ENCODE assay signal across 16 mouse cellular contexts in genomic region chr12:17387332-17388135, GRCm38 (mm10). TPM values are rescaled to one million over a fixed set of nuclear protein-coding genes. Genes with fewer than 3 reads are reported as not detected.
A peak's percentile ranks its signal among the peaks of the same experiment; 100 is the strongest.
DNase-seq lines count a peak whose midpoint lies in the region; ATAC-seq and TF ChIP-seq lines count a peak whose summit lies in the region.
"Had no signal": no experiment of that assay in that cellular context is flagged by ENCODE, and none has a peak within 500 bp of the region (broad histone marks: within the 10 kb centered on the region; RNA-seq: fewer than 3 reads in every experiment).

No protein-coding gene starts in this region.

- H3K4me2 ChIP-seq in intestine, embryonic 14.5 days (ENCODE audit: low read length) = no peak overlapping the region
- no peak overlapping the region for H3K4me2 ChIP-seq in intestine, postnatal 0 days (replicated peaks; ENCODE audit: low read depth)
- H3K4me2 ChIP-seq in intestine, embryonic 16.5 days (ENCODE audit: low read depth, low read length) = no peak overlapping the region
- H3K4me2 ChIP-seq: forebrain, embryonic 15.5 days; liver, embryonic 15.5 days had no signal

- H3K9me3 ChIP-seq in intestine, embryonic 14.5 days (ENCODE audit: control insufficient read depth, low read length) = no peaks in the 10 kb centered on the region
- H3K9me3 ChIP-seq in intestine, postnatal 0 days (ENCODE audit: control insufficient read depth) = no peaks in the 10 kb centered on the region
- H3K9me3 ChIP-seq in intestine, embryonic 16.5 days (ENCODE audit: control insufficient read depth, low read length) = no peaks in the 10 kb centered on the region
- H3K9me3 ChIP-seq: forebrain, embryonic 15.5 days; liver, embryonic 15.5 days had no signal

- CTCF ChIA-PET in Patski (lab: Charles Lee) = interaction anchor here (1.1 to 1.8 kb wide), 5 partner anchors 9 to 158 kb away, joined by 3 to 5 read pairs (median 4); no protein-coding TSS in a partner anchor

- in situ Hi-C loops in Patski (cut with MboI; ENCODE audit: low pct_unique_long_range_greater_than_20kb) = no loop called here

- POLR2A ChIA-PET in Patski (lab: Charles Lee) = interaction anchor here (0.7 to 1.7 kb wide), 3 partner anchors 10 to 158 kb away, joined by 3 to 8 read pairs (median 4); partner anchors contain the start of gene Odc1

- H3K36me3 ChIP-seq in intestine, embryonic 14.5 days (ENCODE audit: control insufficient read depth, insufficient read depth, low read length) = peaks cover 5% of the 10 kb centered on the region; the same call in 1 of the 2 replicates
- no peaks in the 10 kb centered on the region; the same call in 1 of the 2 replicates for H3K36me3 ChIP-seq in intestine, postnatal 0 days (ENCODE audit: control insufficient read depth, insufficient read depth)
- no peaks in the 10 kb centered on the region for H3K36me3 ChIP-seq in intestine, embryonic 16.5 days (ENCODE audit: control insufficient read depth, insufficient read depth, low read length)
- H3K36me3 ChIP-seq: forebrain, embryonic 15.5 days had no signal

- H3K9ac ChIP-seq in intestine, embryonic 14.5 days (ENCODE audit: low read length) = no peak overlapping the region
- no peak overlapping the region for H3K9ac ChIP-seq in intestine, postnatal 0 days (ENCODE audit: low read depth, low read length)
- H3K9ac ChIP-seq in intestine, embryonic 16.5 days (ENCODE audit: low read depth, low read length) = no peak overlapping the region
- H3K9ac ChIP-seq: forebrain, embryonic 15.5 days; liver, embryonic 15.5 days had no signal

- peaks cover 18% of the 10 kb centered on the region for H3K4me1 ChIP-seq in intestine, embryonic 14.5 days (replicated peaks; ENCODE audit: control insufficient read depth, insufficient read depth, low read length)
- 0 out of 2 replicates have a peak, but pooled peaks cover 4% of the 10 kb centered on the region for H3K4me1 ChIP-seq in intestine, postnatal 0 days (replicated peaks; ENCODE audit: control insufficient read depth, insufficient read depth, low read length)
- H3K4me1 ChIP-seq in intestine, embryonic 16.5 days (ENCODE audit: control insufficient read depth, insufficient read depth, low read length) = peaks cover 12% of the 10 kb centered on the region
- H3K4me1 ChIP-seq: forebrain, embryonic 15.5 days had no signal

- H3K27me3 ChIP-seq in intestine, embryonic 14.5 days (replicated peaks; ENCODE audit: control insufficient read depth, insufficient read depth, low read length) = no peaks in the 10 kb centered on the region
- no peaks in the 10 kb centered on the region for H3K27me3 ChIP-seq in intestine, postnatal 0 days (replicated peaks; ENCODE audit: control insufficient read depth, insufficient read depth, low read length)
- no peaks in the 10 kb centered on the region for H3K27me3 ChIP-seq in Patski
- no peaks in the 10 kb centered on the region for H3K27me3 ChIP-seq in intestine, embryonic 16.5 days (replicated peaks; ENCODE audit: control insufficient read depth, insufficient read depth, low read length)
- H3K27me3 ChIP-seq: forebrain, embryonic 15.5 days; liver, embryonic 15.5 days had no signal

- no peak overlapping the region for H3K4me3 ChIP-seq in intestine, embryonic 14.5 days (ENCODE audit: low read depth, low read length)
- no peak overlapping the region for H3K4me3 ChIP-seq in intestine, postnatal 0 days (ENCODE audit: low read depth, low read length)
- no peak overlapping the region for H3K4me3 ChIP-seq in intestine, embryonic 16.5 days (ENCODE audit: low read length)
- H3K4me3 ChIP-seq: forebrain, embryonic 15.5 days; liver, embryonic 15.5 days had no signal

- WGBS in intestine, embryonic 14.5 days = 51% methylated on average over 12 of the region's 12 CpGs
- 36% methylated on average over 12 of the region's 12 CpGs for WGBS in intestine, postnatal 0 days
- 50% methylated on average over 12 of the region's 12 CpGs for WGBS in intestine, embryonic 16.5 days

- ATAC-seq in intestine, embryonic 14.5 days (replicated peaks; ENCODE audit: low FRiP score, low TSS enrichment, low read depth) = peak; percentile 47; the same call in 1 of the 2 replicates
- no peak for ATAC-seq in intestine, postnatal 0 days
- ATAC-seq in Patski = peak; percentile 25
- ATAC-seq in intestine, embryonic 16.5 days = 0 out of 2 replicates have a peak, but pooled peaks have one; percentile 42
- no peak for ATAC-seq in frontal cortex, adult (ENCODE audit: low TSS enrichment)
- ATAC-seq: forebrain, embryonic 15.5 days; inflammation-experienced regulatory T-cells, adult 6 months had no signal

- DNase-seq in intestine, embryonic 14.5 days (ENCODE audit: low spot score) = no peak
- peak; percentile 24 for DNase-seq in CD4-positive helper T cell, adult 2 months (ENCODE audit: low read depth, low spot score)
- no peak for DNase-seq in Patski (ENCODE audit: low read depth, low spot score)
- DNase-seq in spleen, postnatal 36 days (ENCODE audit: low spot score in 2 of 2) = no peak
- DNase-seq: cerebellum, postnatal 14 days; gastrocnemius, postnatal 10 days; heart, postnatal 14 days; left cerebral cortex, postnatal 4 days; thymus, adult 18-20 months had no signal

- peak overlapping the region; percentile 27; the same call in 1 of the 2 replicates for H3K27ac ChIP-seq in intestine, embryonic 14.5 days (ENCODE audit: low read depth)
- no peak overlapping the region for H3K27ac ChIP-seq in intestine, postnatal 0 days (ENCODE audit: low read depth, low read length)
- no peak overlapping the region for H3K27ac ChIP-seq in intestine, embryonic 16.5 days (ENCODE audit: low read length)
- H3K27ac ChIP-seq: forebrain, embryonic 15.5 days; liver, embryonic 15.5 days had no signal

- no peak for TF ChIP-seq CTCF in intestine, postnatal 0 days (IDR thresholded peaks at IDR 0.05; ENCODE audit: low read depth)
- no peak for TF ChIP-seq CTCF in Patski (IDR thresholded peaks at IDR 0.05)

RNA-seq across cellular contexts. Expression of gene Nol10, which starts 39.3 kb away (rescaled TPM):
- polyA plus RNA-seq in intestine, embryonic 14.5 days (2014; fragmentation: Nextera tagmentation; extraction: Ambion mirVana) = 20.0 and 23.5 TPM in 2 replicates
- 5.2 and 5.3 TPM in 2 replicates for polyA plus RNA-seq in intestine, postnatal 0 days (2015; fragmentation: Nextera tagmentation; extraction: Ambion mirVana)
- 18.6 TPM for polyA plus RNA-seq in Patski (2021)
- polyA plus RNA-seq in intestine, embryonic 16.5 days (2015; fragmentation: Nextera tagmentation; extraction: Ambion mirVana) = 13.3 and 14.5 TPM in 2 replicates

RNA-seq across cellular contexts. Expression of gene Atp6v1c2, which starts 58.4 kb away (rescaled TPM):
- 0.14 and 0.40 TPM in 2 replicates for polyA plus RNA-seq in intestine, embryonic 14.5 days (2014; fragmentation: Nextera tagmentation; extraction: Ambion mirVana)
- polyA plus RNA-seq in intestine, postnatal 0 days (2015; fragmentation: Nextera tagmentation; extraction: Ambion mirVana) = not detected in 2 replicates
- polyA plus RNA-seq in Patski (2021) = not detected
- 0.18 TPM in 1 of 2 replicates, not detected in the other for polyA plus RNA-seq in intestine, embryonic 16.5 days (2015; fragmentation: Nextera tagmentation; extraction: Ambion mirVana)
- polyA plus RNA-seq: liver, embryonic 15.5 days; spleen, adult 2 months had no signal

Comparison
In these comparisons a context has a peak if more than half of its experiments do, and no peak if none do; other contexts are left out.
1. ATAC-seq: peak in intestine, embryonic 14.5 days (single experiment), Patski (single experiment) and intestine, embryonic 16.5 days (single experiment); none in intestine, postnatal 0 days (single experiment) and frontal cortex, adult (single experiment).